ENCODE assay signal across 30 mouse cellular contexts in genomic region chr2:151623776-151624175, GRCm38 (mm10). TPM values are rescaled to one million over a fixed set of nuclear protein-coding genes. Genes with fewer than 3 reads are reported as not detected.
DNase-seq lines count a peak whose midpoint lies in the region; TF ChIP-seq lines count a peak whose summit lies in the region.
"Had no signal": no experiment of that assay in that cellular context is flagged by ENCODE, and none has a peak within 500 bp of the region (broad histone marks: within the 10 kb centered on the region; RNA-seq: fewer than 3 reads in every experiment).

No protein-coding gene starts in this region.

- no peak for TF ChIP-seq CTCF in layer of hippocampus, adult 2 months (conservative IDR thresholded peaks at IDR 0.05)

- intact Hi-C loops in left cerebral cortex, postnatal 36 days (cut with DNase I), result no loop called here
- intact Hi-C loops in left cerebral cortex, postnatal 14 days (cut with DNase I), result no loop called here

- H3K27ac ChIP-seq in layer of hippocampus, adult 2 months, result peak overlapping the region; percentile 39; the same call in 1 of the 2 replicates
- H3K27ac ChIP-seq: embryonic facial prominence, embryonic 13.5 days; forebrain, embryonic 10.5 days; forebrain, embryonic 15.5 days; hindbrain, embryonic 15.5 days; intestine, embryonic 15.5 days; liver, embryonic 14.5 days had no signal

- DNase-seq in frontal cortex, postnatal 25 days (ENCODE audit: low spot score in 2 of 2), result peak; percentile 2 to 4
- DNase-seq in frontal cortex, postnatal 14 days (ENCODE audit: low spot score in 2 of 2), result no peak
- DNase-seq in layer of hippocampus, adult 2 months (ENCODE audit: low spot score in 2 of 2), result peak in 1 of 2 experiments; percentile 0
- DNase-seq in layer of hippocampus, adult 9-10 months (ENCODE audit: low spot score), result no peak
- DNase-seq in left cerebral cortex, postnatal 36 days (ENCODE audit: low spot score in 2 of 2), result peak; percentile 3
- no peak for DNase-seq in left cerebral cortex, postnatal 14 days (ENCODE audit: low spot score in 2 of 2)
- DNase-seq in MN1 (ENCODE audit: low spot score), result peak; percentile 45
- no peak for DNase-seq in thymus, postnatal 14 days
- DNase-seq: adrenal gland, postnatal 25 days; cerebellum, postnatal 10 days; gastrocnemius, postnatal 14 days; kidney, adult 9 months; kidney, postnatal 10 days; liver; lung, adult 2 months; lung, postnatal 14 days; midbrain, embryonic 14.5 days; thymus, postnatal 25 days had no signal

- no peak overlapping the region for H3K4me3 ChIP-seq in layer of hippocampus, adult 2 months
- H3K4me3 ChIP-seq: embryonic facial prominence, embryonic 13.5 days; forebrain, embryonic 10.5 days; forebrain, embryonic 15.5 days; hindbrain, embryonic 15.5 days; intestine, embryonic 15.5 days had no signal

RNA-seq across cellular contexts. Expression of gene Snph, which starts 8.6 kb away (rescaled TPM):
- total RNA-seq in layer of hippocampus, adult 2 months (2021), result 100 to 1,000 TPM; 401 to 415 TPM
- 100 to 1,000 TPM; 313 to 321 TPM for total RNA-seq in left cerebral cortex, postnatal 36 days (2021)
- total RNA-seq in left cerebral cortex, postnatal 14 days (2021), result 100 to 1,000 TPM; 230 to 236 TPM
- total RNA-seq: common myeloid progenitor, adult 5-6 weeks; granulocyte monocyte progenitor cell, adult 5-6 weeks; hematopoietic stem cell, adult 5-6 weeks; MEL; monocyte, adult 5-6 weeks had no signal

RNA-seq across cellular contexts. Expression of gene Rad21l, which starts 44.6 kb away (rescaled TPM):
- total RNA-seq in layer of hippocampus, adult 2 months (2021), result 1 to 10 TPM; 1.2 to 1.4 TPM
- total RNA-seq in left cerebral cortex, postnatal 36 days (2021), result 1 to 10 TPM in 1 of 2 experiments, under 1 TPM in 1; 0.79 to 1.3 TPM
- total RNA-seq in left cerebral cortex, postnatal 14 days (2021), result under 1 TPM; 0.35 to 0.47 TPM
- total RNA-seq: adrenal gland, adult 18-20 months; common myeloid progenitor, adult 5-6 weeks; gastrocnemius, postnatal 14 days; granulocyte monocyte progenitor cell, adult 5-6 weeks; hematopoietic stem cell, adult 5-6 weeks; MEL; monocyte, adult 5-6 weeks had no signal

RNA-seq across cellular contexts. Expression of gene Sdcbp2, which starts 51.4 kb away (rescaled TPM):
- 1 to 10 TPM; 1.4 to 2.1 TPM for total RNA-seq in layer of hippocampus, adult 2 months (2021)
- total RNA-seq in left cerebral cortex, postnatal 36 days (2021), result 1 to 10 TPM; 1.6 to 2.3 TPM
- 1 to 10 TPM; 1.2 to 1.6 TPM for total RNA-seq in left cerebral cortex, postnatal 14 days (2021)
- total RNA-seq: common myeloid progenitor, adult 5-6 weeks; granulocyte monocyte progenitor cell, adult 5-6 weeks; hematopoietic stem cell, adult 5-6 weeks; MEL had no signal

Comparison
In these comparisons a context has a peak if more than half of its experiments do, and no peak if none do; other contexts are left out.
1. DNase-seq: peak in frontal cortex, postnatal 25 days (2 of 2), left cerebral cortex, postnatal 36 days (2 of 2) and MN1 (single experiment); none in frontal cortex, postnatal 14 days (0 of 2), layer of hippocampus, adult 9-10 months (single experiment), left cerebral cortex, postnatal 14 days (0 of 2) and thymus, postnatal 14 days (single experiment).